Mouse (Mus musculus): ENCODE data around the gene Smarcc1. TPM values are rescaled to one million over a fixed set of nuclear protein-coding genes. Genes with fewer than 3 reads are reported as not detected.
"Not testable (repeated sequence)": the region's sequence is repeated elsewhere in the genome, so short reads cannot be mapped to it uniquely, and the experiment has no call there.

The Smarcc1 gene
- total RNA-seq, 1 experiment from 2014 or later, result 146 TPM

DNA sequence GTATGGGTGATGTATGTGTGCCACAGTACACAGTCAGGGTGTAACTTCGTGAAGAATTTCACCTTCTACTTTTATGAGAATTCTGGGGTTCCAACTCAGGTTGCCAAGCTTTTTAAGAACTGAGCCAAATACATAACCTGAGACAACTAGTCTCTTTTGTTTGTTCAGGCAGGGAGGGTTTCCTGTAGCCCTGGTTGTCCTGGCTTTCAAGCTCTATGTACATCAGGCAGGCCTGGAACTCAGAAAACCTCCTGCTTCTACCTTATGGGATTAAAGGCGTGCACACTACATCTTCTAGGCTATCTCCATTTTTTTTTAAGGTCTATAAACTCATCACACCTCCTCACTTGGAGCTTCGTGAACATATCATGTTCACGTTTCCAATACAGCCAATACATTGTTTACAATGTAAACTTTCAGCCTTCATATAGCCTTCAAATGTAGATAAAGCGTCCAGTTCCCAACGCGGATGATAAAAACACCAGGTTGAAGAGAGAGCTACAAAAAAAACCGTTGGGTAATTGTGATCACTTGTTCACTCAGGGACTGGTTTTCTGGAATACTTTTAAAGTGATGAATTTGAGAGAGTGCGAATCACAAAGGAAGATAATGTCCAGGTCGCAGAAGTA, 13.5 kb downstream of the Smarcc1 start:
- ATAC-seq (replicated peaks; ENCODE audit: low read depth, poor library complexity, severe bottlenecking), result no peak

DNA sequence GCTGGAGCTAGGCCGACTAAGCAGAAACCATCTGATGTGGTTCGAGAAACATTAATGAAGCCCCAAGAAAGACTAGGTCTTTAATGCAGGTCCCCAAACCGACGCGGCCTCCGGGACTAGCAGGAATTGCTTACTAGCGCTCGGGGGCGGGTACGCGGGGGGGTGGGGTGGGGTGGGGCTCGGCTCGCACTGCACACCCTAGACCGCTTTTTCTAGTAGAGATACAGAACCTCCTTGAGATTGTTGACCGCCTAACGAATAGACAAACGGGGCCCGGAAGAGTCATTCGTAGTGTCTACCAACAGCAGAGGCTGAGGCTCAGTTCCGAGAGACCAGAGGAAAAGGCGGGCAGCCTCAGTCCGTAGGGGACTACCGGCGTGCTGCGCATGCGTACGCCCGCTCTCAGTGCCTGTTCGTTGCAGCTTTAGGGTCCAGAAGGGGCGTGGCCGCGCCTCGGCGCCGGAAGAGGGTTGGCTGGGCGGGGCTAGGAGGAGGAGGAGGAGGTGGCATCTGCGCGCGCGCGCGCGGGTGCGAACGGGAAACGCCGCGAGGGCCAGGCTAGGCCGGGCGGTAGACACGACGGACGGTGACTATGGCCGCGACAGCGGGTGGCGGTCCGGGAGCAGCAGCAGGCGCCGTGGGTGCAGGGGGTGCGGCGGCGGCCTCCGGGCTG, 14.2 kb downstream of the Smarcc1 start:
- ATAC-seq (replicated peaks; ENCODE audit: low read depth, poor library complexity, severe bottlenecking), result peak; percentile 98

GRCm38 (mm10) chr9:110132201-110132605, 14.7 kb downstream of the Smarcc1 start:
- peak; percentile 20; the same call in 1 of the 2 replicates for ATAC-seq (replicated peaks; ENCODE audit: low read depth, poor library complexity, severe bottlenecking)

GRCm38 (mm10) chr9:110132921-110133320, 15.4 kb downstream of the Smarcc1 start:
- ATAC-seq (replicated peaks; ENCODE audit: low read depth, poor library complexity, severe bottlenecking), result no peak

DNA sequence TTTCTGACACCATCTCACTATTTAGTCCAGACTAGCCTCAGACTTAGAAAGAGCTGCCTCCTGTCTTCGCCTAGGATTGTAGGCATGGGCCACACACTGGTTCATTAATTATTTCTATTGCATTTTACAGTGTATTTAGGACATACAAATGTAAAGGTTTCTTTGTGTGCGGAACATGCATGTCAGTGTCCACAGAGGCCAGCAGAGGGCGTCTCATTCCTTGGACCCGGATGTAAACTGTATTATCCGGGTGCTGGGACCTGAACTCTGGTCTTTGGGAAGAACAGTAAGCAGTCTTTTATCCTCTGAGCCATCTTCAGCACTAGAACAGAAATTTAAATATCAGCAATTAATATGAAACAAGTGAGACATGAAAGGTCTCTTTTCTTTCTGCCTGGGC, 16.7 kb downstream of the Smarcc1 start:
- ATAC-seq (replicated peaks; ENCODE audit: low read depth, poor library complexity, severe bottlenecking), result no peak

- peak; percentile 90 for ATAC-seq (replicated peaks; ENCODE audit: low read depth, poor library complexity, severe bottlenecking)
Observed at GRCm38 (mm10) chr9:110139119-110139518, 21.6 kb downstream of the Smarcc1 start.

DNA sequence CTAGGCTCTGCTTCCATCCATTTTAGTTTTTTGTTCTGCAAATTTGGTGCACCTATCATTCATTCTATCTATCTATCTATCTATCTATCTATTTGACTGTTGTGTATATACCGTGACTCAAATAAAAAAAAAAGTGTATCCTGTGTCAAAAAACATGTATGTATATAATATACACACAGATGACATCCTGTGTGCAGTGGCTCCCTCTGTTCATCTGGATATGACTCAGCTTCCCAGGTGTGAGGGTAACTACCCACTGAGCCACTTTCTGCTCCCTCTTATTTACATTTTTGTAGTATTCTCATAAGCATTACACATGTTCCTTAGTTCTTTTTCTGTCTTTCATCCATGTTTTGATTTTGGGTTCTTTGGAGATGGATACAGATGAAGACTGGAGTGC, 24.6 kb downstream of the Smarcc1 start:
- ATAC-seq (replicated peaks; ENCODE audit: low read depth, poor library complexity, severe bottlenecking), result no peak

GRCm38 (mm10) chr9:110148598-110148997, 31.1 kb downstream of the Smarcc1 start:
- ATAC-seq (replicated peaks; ENCODE audit: low read depth, poor library complexity, severe bottlenecking), result no peak

DNA sequence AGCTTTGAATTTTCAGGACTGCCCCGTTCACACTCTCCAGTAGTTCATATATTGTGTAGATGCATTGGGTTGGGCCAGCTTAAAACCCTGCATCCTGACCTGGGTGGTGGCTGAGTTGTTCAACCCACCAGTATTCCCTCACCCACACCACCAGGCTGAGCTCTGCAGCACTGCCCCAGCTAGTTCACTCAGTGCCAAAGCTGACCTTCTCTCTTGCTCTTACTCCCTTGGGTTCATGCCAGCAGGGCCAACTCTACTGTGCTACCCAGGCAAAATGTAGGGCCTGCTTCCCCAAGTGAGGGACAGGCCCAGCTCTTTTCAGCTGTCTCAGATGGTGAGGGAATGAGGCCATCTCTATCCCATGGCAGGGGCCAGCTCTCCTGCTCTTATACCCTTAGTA, 41.5 kb downstream of the Smarcc1 start:
- ATAC-seq (replicated peaks; ENCODE audit: low read depth, poor library complexity, severe bottlenecking), result no peak

DNA sequence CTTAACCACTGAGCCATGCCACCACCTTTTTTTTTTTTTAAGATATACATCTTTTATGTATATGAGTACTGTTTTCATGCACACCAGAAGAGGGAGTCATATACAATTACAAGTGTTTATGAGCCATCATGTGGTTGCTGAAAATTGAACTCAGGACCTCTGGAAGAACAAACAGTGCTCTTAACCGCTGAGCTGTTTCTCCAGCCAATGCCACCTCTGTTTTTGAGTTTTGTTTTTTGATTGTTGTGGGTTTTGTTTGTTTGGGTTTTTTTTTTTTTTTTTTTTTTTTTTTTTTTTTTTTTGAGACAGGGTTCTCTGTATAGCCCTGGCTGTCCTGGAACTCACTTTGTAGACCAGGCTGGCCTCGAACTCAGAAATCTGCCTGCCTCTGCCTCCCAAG, 43.0 kb downstream of the Smarcc1 start:
- ATAC-seq (replicated peaks; ENCODE audit: low read depth, poor library complexity, severe bottlenecking), result not testable (repeated sequence)

DNA sequence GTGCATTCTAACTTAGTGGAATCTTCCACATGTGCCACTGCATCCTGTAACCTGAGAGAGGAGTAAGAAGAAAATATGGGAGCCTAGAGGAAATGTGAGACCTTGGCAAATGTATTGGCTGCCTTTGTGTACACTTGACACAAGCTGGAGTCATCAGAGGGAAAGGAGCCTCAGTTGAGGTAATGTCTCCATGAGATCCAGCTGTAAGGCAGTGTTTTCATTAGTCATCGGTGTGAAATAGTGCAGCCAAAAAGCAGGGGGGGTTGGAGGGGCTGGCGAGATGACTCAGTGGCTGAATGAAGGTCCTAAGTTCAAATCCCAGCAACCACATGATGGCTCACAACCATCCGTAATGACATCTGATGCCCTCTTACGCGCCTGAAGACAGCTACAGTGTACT, 44.9 kb downstream of the Smarcc1 start:
- no peak for ATAC-seq (replicated peaks; ENCODE audit: low read depth, poor library complexity, severe bottlenecking)

GRCm38 (mm10) chr9:110163071-110163470, 45.6 kb downstream of the Smarcc1 start:
- no peak for ATAC-seq (replicated peaks; ENCODE audit: low read depth, poor library complexity, severe bottlenecking)

GRCm38 (mm10) chr9:110170858-110171257, 53.4 kb downstream of the Smarcc1 start:
- no peak for ATAC-seq (replicated peaks; ENCODE audit: low read depth, poor library complexity, severe bottlenecking)

DNA sequence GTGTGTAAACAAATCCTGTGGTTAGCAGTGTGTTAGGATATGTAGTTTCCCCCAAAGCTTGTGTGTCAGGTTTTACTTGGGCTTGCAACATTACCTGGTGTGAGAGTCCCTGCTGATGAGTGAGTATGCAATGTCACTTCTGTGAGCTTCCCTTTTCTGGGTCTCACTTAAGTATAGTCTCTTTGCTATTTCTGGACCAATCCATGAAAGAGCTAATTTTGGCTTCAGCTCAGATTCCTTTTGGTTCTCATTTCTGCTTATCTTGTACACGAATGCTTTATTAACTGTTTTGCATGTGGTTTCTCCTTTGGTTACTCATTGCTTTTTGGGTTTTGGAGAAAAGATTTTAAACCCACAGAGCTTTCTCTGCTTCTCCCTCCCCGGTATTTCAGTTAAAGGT, 82.4 kb downstream of the Smarcc1 start:
- ATAC-seq (replicated peaks; ENCODE audit: low read depth, poor library complexity, severe bottlenecking), result no peak

- ATAC-seq (replicated peaks; ENCODE audit: low read depth, poor library complexity, severe bottlenecking), result no peak
Observed at GRCm38 (mm10) chr9:110205526-110206404, 88.3 kb downstream of the Smarcc1 start.

DNA sequence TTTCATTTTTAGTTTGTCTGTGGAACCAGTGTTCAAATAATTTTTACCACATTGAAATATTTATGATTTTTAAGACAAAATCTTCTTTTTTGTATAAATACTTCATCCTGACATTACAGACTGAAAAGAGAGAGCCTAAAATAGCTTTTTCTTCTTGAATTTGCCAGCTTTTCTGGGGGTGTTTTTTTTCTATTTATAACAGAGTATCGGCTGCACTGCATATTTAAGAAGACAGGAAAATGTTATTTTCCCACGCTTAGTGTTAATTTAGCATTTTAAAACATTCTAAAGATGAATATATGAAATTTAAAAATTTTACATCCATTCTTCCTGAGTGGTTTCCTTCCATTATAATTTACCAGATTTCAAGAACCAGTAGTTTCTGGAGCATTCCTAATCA, 88.9 kb downstream of the Smarcc1 start:
- ATAC-seq (replicated peaks; ENCODE audit: low read depth, poor library complexity, severe bottlenecking), result no peak

DNA sequence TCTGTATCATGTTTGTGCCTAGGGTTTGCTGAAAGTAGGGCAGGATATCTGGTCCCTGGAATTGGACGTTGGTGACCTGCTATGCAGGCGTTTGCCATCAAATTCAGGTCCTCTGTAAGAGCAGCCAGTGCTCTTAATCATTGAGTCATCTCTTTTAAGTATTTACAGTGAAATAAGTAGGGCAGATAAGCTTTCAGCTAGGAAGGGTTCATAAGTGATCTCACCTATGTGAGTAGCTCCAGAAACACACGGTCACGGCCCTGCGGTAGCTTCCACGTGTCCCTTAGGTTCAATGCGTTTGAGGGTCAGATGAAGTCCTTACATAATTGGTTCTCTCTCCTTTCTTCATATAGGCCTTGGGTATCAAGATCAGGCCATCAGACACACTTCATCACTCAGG, 90.8 kb downstream of the Smarcc1 start:
- ATAC-seq (replicated peaks; ENCODE audit: low read depth, poor library complexity, severe bottlenecking), result no peak

DNA sequence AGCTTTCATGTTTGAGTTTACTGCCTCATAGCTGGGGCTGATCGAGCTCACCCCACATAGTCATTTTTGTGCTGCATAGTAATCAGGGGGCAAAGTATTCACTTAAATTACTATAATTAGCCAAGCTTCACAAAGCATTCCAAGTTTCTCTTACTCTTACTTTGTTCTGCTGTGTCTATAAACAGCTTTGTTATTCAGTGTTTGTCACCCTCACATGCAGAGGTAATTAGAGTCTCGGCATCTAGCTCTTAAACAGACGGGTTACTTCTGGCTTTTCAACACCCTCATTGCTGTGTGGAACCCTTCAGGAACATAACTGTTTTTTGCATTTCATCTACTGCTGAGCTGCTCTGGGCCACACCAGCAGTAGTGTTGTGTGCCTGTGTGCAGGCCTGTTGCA, 91.5 kb downstream of the Smarcc1 start:
- ATAC-seq (replicated peaks; ENCODE audit: low read depth, poor library complexity, severe bottlenecking), result no peak

GRCm38 (mm10) chr9:110224273-110224672, 106.8 kb downstream of the Smarcc1 start:
- ATAC-seq (replicated peaks; ENCODE audit: low read depth, poor library complexity, severe bottlenecking), result no peak

GRCm38 (mm10) chr9:110226191-110226590, 108.7 kb downstream of the Smarcc1 start:
- ATAC-seq (replicated peaks; ENCODE audit: low read depth, poor library complexity, severe bottlenecking), result no peak

- ATAC-seq (replicated peaks; ENCODE audit: low read depth, poor library complexity, severe bottlenecking), result no peak
Observed at GRCm38 (mm10) chr9:110228671-110229070, 111.2 kb downstream of the Smarcc1 start.

Data from common myeloid progenitor, adult 5-6 weeks (primary cell).